Mouse (Mus musculus): ENCODE results near the gene Exosc5. TPM values are rescaled to one million over a fixed set of nuclear protein-coding genes. Genes with fewer than 3 reads are reported as not detected.
A peak's percentile ranks its signal among the peaks of the same experiment; 100 is the strongest.

The Exosc5 gene
- polyA plus RNA-seq, 1 experiment = 33.9 TPM

GRCm38 (mm10) chr7:25704716-25705364 lies 45.9 kb downstream of the Exosc5 start:
- no peak for DNase-seq (ENCODE audit: extremely low spot score in 1 of 2, low spot score in 1 of 2)

DNA sequence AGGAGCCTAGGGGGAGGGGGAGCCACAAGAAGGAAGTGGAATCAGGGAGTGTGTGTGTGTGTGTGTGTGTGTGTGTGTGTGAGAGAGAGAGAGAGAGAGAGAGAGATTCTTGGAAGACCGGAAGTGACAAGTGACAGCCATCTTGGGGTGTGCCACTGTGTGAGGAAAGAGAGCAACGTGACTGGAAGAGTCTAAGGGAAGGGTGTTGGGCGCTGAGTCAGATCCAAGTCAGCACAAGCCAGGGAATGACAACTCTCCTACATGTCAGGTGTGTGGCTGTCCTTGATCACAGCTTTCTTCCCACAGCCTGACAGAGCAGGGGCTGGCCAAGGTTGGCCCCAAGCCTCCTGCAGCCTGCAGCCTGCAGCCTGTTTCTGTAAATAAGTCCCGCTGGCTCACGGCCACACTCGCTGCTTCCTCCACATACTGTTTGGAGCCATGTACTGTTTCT lies 46.9 kb downstream of the Exosc5 start:
- peak in 1 of 2 experiments; percentile 78 for DNase-seq (ENCODE audit: extremely low spot score in 1 of 2, low spot score in 1 of 2)

DNA sequence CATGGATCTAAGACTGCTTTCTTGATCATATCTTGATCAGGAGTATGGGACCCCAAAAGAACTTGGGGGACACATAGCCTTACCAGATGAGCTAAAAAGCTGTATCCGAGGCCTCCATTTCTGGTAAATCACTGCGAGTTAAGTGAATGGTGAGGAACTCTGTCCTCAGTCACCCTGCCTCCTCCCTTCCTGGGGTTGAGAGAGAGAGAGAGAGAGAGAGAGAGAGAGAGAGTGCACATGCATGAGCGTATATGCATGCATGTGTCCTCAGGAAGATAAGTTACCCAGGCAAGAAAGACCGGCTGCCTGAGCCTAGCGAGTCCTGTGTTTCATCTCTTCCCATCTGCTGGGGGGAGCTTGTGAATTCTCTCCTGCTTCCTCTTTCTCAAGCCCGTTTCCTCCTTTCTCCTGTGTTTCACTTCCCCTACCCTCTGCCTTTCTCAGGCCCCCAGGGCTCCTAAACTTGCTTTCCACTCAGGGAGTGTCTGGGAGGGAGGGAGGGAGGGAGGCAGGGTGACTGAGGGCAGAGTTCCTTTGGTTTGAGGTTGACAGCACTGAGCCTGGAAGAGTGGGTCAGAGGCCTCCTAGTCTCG lies 47.7 kb downstream of the Exosc5 start:
- no peak for DNase-seq (ENCODE audit: extremely low spot score in 1 of 2, low spot score in 1 of 2)

- DNase-seq (ENCODE audit: extremely low spot score in 1 of 2, low spot score in 1 of 2) = no peak
Measured at GRCm38 (mm10) chr7:25707581-25708292, 48.8 kb downstream of the Exosc5 start.

DNA sequence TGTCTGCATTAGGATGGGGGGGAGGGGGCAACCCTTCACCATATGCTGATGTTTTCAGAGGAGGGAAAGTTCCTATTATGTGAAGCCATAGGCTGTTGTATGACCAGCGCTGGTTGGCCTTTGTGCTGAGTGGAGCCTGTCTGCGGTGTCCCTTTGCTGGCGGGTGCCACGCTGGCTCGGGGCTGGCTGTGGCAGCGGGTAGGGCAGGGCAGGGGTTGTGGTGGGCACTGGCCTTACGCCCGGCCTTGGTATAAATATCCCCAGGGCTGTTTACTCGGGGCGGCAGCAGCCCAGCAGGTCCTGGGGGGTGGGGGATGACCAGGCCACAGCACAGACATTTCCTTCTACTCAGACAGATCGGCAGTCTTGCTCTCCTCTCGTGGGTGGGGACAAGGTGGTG lies 51.0 kb downstream of the Exosc5 start:
- no peak for DNase-seq (ENCODE audit: extremely low spot score in 1 of 2, low spot score in 1 of 2)

GRCm38 (mm10) chr7:25710519-25711130 lies 51.7 kb downstream of the Exosc5 start:
- DNase-seq (ENCODE audit: extremely low spot score in 1 of 2, low spot score in 1 of 2) = peak in 1 of 2 experiments; percentile 74

DNA sequence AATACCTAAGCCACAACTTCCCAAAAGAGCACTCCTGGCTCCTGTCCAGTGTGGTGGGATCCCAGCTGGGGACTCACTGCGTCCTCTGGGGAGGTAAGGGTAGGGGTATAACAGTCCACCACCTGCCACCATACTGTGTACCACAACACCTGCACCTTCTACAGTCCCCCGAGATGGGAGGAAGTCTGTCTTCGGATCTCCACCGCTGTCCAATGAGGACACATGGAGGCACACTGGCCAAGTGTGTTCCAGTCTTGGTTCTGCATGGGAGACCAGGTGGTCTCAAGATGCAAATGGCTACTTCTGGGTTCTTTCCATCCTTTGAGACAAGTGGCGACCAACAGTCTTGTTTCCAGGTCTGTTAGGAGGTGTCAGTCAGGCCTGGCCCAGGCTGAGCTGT lies 52.2 kb downstream of the Exosc5 start:
- DNase-seq (ENCODE audit: extremely low spot score in 1 of 2, low spot score in 1 of 2) = no peak

DNA sequence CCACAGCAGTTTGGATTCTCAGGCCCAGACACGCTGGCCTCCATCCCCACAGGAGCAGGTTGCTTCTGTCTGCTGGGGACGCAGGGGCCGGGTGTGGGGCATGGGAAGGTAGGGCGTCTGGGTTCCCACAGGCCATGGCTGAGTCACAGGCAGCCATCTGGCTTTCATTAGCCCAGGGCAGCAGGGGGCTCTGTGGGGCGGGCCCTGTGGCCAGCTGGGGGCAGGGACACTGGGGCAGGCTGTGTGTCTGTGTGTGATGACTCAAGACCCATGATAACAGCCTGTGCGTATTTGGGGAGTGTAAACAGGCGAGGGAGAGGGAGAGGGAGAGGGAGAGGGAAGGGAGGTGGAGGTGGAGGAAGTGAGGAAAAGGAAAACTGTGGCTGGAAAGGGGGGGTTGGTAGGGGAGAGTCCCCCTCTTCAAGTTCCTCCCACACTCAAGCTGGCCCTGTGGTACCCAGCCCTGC lies 52.8 kb downstream of the Exosc5 start:
- DNase-seq (ENCODE audit: extremely low spot score in 1 of 2, low spot score in 1 of 2) = peak in 1 of 2 experiments; percentile 62

- DNase-seq (ENCODE audit: extremely low spot score in 1 of 2, low spot score in 1 of 2) = no peak
Measured at GRCm38 (mm10) chr7:25712801-25713200, 53.8 kb downstream of the Exosc5 start.

GRCm38 (mm10) chr7:25714581-25714980 lies 55.6 kb downstream of the Exosc5 start:
- DNase-seq (ENCODE audit: extremely low spot score in 1 of 2, low spot score in 1 of 2) = no peak

DNA sequence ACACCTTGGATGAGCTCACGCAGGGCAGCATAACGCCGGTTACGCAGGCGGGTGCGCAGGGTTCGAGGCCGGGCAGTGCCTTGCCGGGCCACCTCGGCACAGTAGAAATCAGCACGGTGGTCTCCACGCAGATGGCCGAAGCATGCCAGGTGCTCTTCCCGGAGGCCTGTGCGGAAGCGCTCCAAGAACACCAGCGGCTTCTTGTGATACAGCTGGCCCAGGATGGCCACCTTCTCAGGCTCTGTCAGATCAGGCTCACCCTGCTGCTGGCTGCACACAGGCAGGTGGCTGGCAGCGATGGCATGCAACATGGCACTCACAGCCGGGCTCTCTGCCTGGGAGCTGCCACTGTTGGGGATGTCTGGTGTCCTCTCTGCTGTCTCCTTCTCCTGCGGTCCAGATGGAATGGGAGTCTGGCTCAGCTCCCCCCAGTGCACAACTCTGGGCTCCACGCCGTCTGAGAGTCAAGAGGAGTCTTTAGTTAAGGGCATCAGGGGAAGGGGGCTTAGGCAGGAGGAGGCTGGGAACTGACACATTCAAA lies 56.8 kb downstream of the Exosc5 start:
- no peak for DNase-seq (ENCODE audit: extremely low spot score in 1 of 2, low spot score in 1 of 2)

DNA sequence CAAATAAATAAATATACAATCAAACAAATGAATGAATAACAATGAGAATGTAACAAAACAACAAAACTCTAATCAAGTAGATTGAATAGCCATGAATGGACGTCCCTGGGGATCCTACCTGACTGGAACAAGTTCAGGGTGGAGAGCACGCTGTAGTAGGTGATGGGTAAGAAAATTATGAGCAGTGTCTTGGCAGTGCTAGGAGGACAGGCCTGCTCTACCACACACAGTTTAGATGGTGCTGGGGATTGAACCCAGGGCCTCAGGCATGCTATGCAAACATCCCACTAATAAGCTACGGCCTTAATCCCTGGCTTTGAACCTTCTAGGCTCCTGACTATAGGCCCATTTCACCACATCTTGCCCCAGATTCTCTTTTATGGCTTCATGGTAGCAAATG lies 58.5 kb downstream of the Exosc5 start:
- no peak for DNase-seq (ENCODE audit: extremely low spot score in 1 of 2, low spot score in 1 of 2)

DNA sequence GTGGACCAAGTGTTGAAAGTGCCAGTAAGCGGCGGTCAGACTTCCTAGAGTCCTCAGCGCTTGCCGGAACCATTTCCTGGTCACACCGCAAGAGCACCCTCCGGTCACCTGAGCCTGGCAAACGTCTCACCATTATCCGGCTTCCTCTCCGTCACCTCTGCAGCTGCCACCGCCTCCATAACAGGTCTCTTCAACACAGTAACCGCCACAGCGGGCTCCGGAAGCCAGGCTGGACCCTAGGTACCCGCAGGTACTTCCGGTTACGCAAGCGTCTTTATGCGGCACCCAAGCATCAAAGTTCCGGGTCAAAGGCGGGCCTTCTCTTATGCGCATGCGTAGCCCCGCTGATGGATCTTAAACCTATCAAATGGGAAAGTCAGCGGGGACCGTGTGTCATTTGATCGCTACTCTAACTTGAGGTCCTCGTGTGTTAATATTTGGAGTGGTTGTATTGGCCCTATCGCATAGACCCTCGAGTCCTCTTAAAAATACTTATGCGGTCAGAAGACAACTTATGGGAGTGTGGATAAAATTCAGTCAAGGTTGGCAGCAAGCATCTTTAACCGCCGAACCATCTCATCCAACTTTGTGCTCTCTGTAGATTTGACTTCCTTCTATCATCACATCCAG lies 59.9 kb downstream of the Exosc5 start, which contains the start of gene Ccdc97:
TSS of gene Ccdc97 (minus strand) at position 301 of the 630 bp plus-strand sequence.
- DNase-seq (ENCODE audit: extremely low spot score in 1 of 2, low spot score in 1 of 2) = peak; percentile 93 to 98

DNA sequence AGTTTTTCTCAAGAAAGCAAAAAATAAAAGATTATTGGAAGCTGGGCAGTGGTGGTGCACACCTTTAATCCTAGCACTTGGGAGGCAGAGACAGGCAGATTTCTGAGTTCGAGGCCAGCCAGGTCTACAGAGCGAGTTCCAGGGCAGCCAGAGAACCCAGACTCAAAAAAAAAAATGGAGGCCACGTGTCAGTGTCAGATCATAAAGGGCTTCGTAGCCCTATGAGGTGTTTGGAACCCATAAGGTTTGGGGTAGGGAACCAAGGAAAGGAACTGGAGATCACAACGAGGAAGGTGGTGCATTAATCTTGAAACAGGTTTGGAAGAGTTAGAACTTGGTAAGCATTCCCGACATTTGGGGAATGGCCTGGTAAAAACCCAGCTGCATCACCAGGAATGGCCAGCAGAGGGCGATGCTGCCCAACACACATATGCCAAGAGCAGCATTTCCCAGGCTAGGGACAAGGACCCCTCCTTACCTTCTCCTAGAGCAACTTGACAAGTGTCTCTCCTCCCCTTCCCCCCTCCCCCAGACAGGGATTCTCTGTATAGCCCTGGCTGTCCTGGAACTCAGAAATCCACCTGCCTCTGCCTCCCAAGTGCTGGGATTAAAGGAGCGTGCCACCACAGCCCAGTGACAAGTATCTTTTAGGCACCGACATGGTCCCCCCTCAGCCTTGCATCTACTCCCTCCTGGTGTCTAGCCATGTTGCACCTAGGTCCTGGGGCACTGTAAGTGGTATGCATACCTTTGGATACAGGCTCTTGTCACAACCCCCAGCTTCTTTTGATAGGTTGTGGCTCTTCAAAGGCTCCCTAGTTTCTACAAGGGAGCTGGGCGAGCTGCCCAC lies 61.0 kb downstream of the Exosc5 start:
- DNase-seq (ENCODE audit: extremely low spot score in 1 of 2, low spot score in 1 of 2) = peak in 1 of 2 experiments; percentile 90

DNA sequence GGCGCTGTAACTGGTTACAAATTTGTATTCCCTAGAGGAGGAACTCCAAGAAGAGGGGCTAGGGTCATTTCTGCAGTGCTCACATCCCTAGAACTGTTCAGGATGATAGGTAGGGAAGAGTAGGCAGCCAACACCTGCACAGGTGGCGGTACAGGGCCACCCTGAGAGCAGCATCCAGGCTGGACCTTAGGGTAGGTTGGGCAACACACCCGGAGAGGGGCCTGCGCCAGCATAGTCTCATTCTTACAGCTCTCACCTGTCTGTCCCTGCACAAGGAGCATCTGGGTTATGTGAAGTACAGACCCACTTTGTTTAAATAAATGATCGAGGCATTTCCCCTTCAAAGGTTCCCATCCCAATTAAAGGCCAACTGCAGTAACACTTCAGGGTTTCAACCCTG lies 61.8 kb downstream of the Exosc5 start:
- no peak for DNase-seq (ENCODE audit: extremely low spot score in 1 of 2, low spot score in 1 of 2)

Measured in frontal cortex, adult 2 months (tissue).